Mouse (Mus musculus) hindbrain, embryonic 16.5 days (tissue): ENCODE results near the gene 1700012B07Rik. TPM values are rescaled to one million over a fixed set of nuclear protein-coding genes. Genes with fewer than 3 reads are reported as not detected.

Experiments used
- ATAC-seq: fragments of 200-750 bp; cut with Nextera tagmentation; 2 replicates; pipeline ENCODE4 v1.8.0; 2017; ENCODE audit warnings: moderate TSS enrichment, moderate library complexity
- H3K27ac ChIP-seq: fragments of 300-500 bp; sonication (generic); 2 replicates; pipeline ENCODE4 v1.5.1; 2014; ENCODE audit warnings: low read depth, mild to moderate bottlenecking, control low read depth, low read length, moderate library complexity
- H3K27me3 ChIP-seq: fragments of 300-500 bp; sonication (generic); replicated peaks from 2 replicates; pipeline ENCODE4 v1.6.1; 2014; ENCODE audit warnings: low read length; ENCODE audit not compliant: control insufficient read depth, insufficient read depth
- H3K36me3 ChIP-seq: fragments of 300-500 bp; sonication (generic); 2 replicates; pipeline ENCODE4 v1.6.1; 2014; ENCODE audit warnings: mild to moderate bottlenecking, low read length, moderate library complexity, mixed read lengths; ENCODE audit not compliant: control insufficient read depth, insufficient read depth
- H3K4me1 ChIP-seq: fragments of 300-500 bp; sonication (generic); 2 replicates; pipeline ENCODE4 v1.6.1; 2014; ENCODE audit warnings: low read depth, low read length; ENCODE audit not compliant: control insufficient read depth, insufficient read depth
- H3K4me2 ChIP-seq: fragments of 300-500 bp; sonication (generic); 2 replicates; pipeline ENCODE4 v1.6.1; 2014; ENCODE audit warnings: mild to moderate bottlenecking, low read length, control low read depth, moderate library complexity
- H3K4me3 ChIP-seq: fragments of 300-500 bp; sonication (generic); 2 replicates; pipeline ENCODE4 v1.5.1; 2014; ENCODE audit warnings: mild to moderate bottlenecking, low read length, control low read depth, moderate library complexity
- H3K9ac ChIP-seq: fragments of 300-500 bp; sonication (generic); 2 replicates; pipeline ENCODE4 v1.6.1; 2014; ENCODE audit warnings: low read depth, mild to moderate bottlenecking, control low read depth, low read length, moderate library complexity
- H3K9me3 ChIP-seq: fragments of 300-500 bp; sonication (generic); 2 replicates; pipeline ENCODE4 v1.6.1; 2014; ENCODE audit warnings: mild to moderate bottlenecking, low read length, moderate library complexity; ENCODE audit not compliant: control insufficient read depth
- WGBS: fragments of 180-500 bp; shearing (Covaris S2); extraction: QIAGEN DNeasy Blood & Tissue Kit; methylation state at CpG from one replicate; pipeline ENCODE4 v1.1.7; 2014; 5-methylcytosine and 5-hydroxymethylcytosine counted together
- polyA plus RNA-seq: library from polyadenylated mRNA; unstranded; fragments of >200 nt; fragmentation: Nextera tagmentation; extraction: Ambion mirVana; gene quantifications from 2 replicates; pipeline ENCODE4 v1.2.1, GENCODE M21; 2015

1700012B07Rik gene
- polyA plus RNA-seq, 1 experiment from 2014 or later = not detected

DNA sequence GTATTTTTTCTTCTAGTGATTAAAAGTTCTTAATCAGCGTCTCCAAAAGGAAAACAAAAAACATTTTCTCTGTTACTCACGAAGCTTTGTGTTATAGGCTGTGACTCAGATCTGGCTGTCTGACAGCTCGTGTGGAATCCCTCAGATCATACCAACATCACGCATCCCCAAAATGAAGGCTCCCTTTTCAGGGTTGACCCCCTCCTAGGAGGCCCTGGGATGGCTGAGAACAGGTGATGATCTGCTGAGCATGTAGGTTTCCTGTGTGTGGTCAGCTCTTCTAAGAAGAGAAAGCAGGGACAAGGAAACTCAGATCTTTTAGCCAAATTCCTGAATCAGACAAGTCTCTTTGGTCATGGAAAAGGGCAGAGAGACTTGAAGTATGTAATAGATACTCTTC, 82.6 kb downstream of the 1700012B07Rik start:
- Histone ChIP-seq H3K4me3 (no peak overlapping the region), H3K4me2 (no peak overlapping the region), H3K9ac (no peak overlapping the region), H3K4me1 (no peaks in the 10 kb centered on the region), H3K9me3 (no peaks in the 10 kb centered on the region), H3K36me3 (no peaks in the 10 kb centered on the region), H3K27ac (no peak overlapping the region), H3K27me3 (no peaks in the 10 kb centered on the region)
- WGBS = 71% methylated on average over 4 of the region's 4 CpGs
- no peak for ATAC-seq

DNA sequence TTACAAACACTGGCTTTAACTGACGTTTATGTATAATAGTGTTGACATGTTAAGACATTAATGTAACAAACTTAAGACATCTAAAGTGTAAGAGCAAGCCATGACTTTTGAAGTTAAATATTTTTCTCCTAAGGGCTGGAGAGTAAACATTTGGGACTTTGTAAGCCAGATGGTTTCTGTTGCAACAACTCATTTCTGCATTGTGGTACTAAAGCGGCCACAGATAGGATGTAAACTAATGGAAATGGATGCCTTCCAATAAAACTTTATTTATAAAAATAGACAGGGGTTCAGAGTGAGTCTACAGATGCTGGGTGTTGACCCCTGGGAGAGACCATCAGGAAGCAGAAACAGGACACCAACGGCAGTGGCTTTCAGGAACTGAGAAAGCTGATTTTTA, 89.9 kb downstream of the 1700012B07Rik start:
- no peak overlapping the region for H3K9ac ChIP-seq
- H3K4me1 ChIP-seq = no peaks in the 10 kb centered on the region
- no peak for ATAC-seq
- no peaks in the 10 kb centered on the region for H3K9me3 ChIP-seq
- H3K27me3 ChIP-seq = no peaks in the 10 kb centered on the region
- no peak overlapping the region for H3K27ac ChIP-seq
- WGBS = 84% methylated on average over 3 of the region's 3 CpGs
- H3K4me2 ChIP-seq = no peak overlapping the region
- no peaks in the 10 kb centered on the region for H3K36me3 ChIP-seq
- no peak overlapping the region for H3K4me3 ChIP-seq

Other genes starting within 250 kb of the 1700012B07Rik start
- gene Wipi1, start 216.1 kb downstream of the 1700012B07Rik start, polyA plus RNA-seq = 18.9 and 21.2 TPM in 2 replicates
- 475 and 504 TPM in 2 replicates for gene Prkar1a, start 178.6 kb downstream of the 1700012B07Rik start, polyA plus RNA-seq
- 7.2 and 7.9 TPM in 2 replicates for gene Fam20a, start 105.8 kb downstream of the 1700012B07Rik start, polyA plus RNA-seq
- 1.4 and 1.5 TPM in 2 replicates for gene Abca8b, start 167.8 kb upstream of the 1700012B07Rik start, polyA plus RNA-seq